Mouse (Mus musculus) gonadal fat pad, adult 2 months (tissue): ENCODE measurements around the gene Snap47. TPM values are rescaled to one million over a fixed set of nuclear protein-coding genes. Genes with fewer than 3 reads are reported as not detected.
"Not testable (repeated sequence)": the region's sequence is repeated elsewhere in the genome, so short reads cannot be mapped to it uniquely, and the experiment has no call there.

ENCODE experiments used
- DNase-seq: peaks from one replicate; pipeline ENCODE4 v3.0.0-alpha.2; 2012; ENCODE audit warnings: low read depth
- polyA plus RNA-seq: library from polyadenylated mRNA; depleted of rRNA; stranded (reverse); fragments of >200 nt; gene quantifications from 2 replicates; pipeline ENCODE4 v1.2.3, GENCODE M21; 2012; rRNA removed

The Snap47 gene
- polyA plus RNA-seq, 1 experiment: 67.1 TPM

GRCm38 (mm10) chr11:59367955-59368354, 83.0 kb downstream of the Snap47 start:
- DNase-seq: not testable (repeated sequence)

DNA sequence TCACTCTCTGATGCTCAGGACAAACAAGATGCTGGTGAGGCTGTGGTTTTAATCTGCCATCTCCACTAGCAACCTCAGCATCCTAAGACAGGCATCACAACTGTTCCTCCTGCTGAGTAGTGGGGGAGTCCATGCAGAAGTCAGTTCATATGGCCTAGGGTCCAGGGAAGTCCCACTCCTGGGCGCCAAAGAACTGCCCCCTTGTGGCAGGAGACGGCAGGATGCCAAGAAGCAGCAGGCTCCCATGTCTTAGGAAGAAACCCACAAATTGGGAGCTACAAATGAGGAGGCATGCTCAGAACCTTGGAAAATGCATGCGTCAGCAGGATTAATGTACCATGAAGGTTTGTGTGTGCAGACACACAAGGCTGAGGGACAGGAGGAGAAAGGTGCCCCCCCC, 84.4 kb downstream of the Snap47 start:
- DNase-seq: no peak

DNA sequence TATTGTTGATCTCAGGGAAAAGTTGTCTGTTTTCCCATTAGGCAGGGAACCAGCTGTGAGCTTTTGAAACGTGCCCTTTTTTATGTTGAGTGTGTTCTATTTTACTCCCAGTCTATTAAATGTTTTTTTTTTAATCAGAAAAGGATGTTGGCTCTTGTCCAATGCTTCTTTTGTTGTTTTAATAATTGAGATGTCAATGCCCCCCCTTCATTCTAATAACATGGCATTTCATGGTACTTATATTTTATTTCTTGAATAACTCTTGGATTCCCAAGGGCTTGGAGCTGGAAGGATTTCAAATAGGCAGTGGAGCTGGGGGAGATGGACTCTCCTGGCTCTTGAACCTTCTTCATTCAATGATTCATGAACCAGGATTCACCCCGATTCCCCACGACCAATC, 85.0 kb downstream of the Snap47 start:
- no peak for DNase-seq

- DNase-seq: no peak
Observed at GRCm38 (mm10) chr11:59364417-59364816, 86.6 kb downstream of the Snap47 start.

- no peak for DNase-seq
Observed at GRCm38 (mm10) chr11:59364007-59364406, 87.0 kb downstream of the Snap47 start.

DNA sequence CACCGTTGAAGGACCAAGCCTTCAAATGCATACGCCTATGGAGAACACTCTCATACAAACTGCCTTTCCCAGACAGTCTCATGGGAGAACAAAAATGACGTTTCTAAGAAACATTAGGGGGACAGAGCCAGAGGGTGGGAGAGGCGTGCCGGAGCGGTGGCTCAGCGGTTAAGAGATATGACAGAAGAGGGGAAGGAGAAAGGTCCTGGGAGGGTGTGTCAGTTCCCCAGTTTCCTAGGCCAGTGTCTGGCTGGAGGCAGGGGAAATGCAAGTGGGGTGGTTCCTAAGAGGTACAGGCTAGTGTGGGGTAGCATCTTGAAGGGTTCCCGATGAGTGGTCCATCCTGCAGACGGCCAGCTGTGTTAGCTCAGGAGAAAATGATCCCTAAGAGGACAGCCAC, 89.7 kb downstream of the Snap47 start:
- DNase-seq: no peak

Other genes with a start within 250 kb of the Snap47 start
- gene Mrpl55, start 248.7 kb downstream of the Snap47 start, polyA plus RNA-seq: 47.7 and 62.4 TPM in 2 replicates
- 29.8 and 33.8 TPM in 2 replicates for gene 2310033P09Rik, start 242.9 kb downstream of the Snap47 start, polyA plus RNA-seq
- gene Arf1, start 222.9 kb downstream of the Snap47 start, polyA plus RNA-seq: 639 and 653 TPM in 2 replicates
- gene Wnt3a, start 160.4 kb downstream of the Snap47 start, polyA plus RNA-seq: 0.14 and 0.20 TPM in 2 replicates
- gene Wnt9a, start 144.3 kb downstream of the Snap47 start, polyA plus RNA-seq: 6.5 and 7.5 TPM in 2 replicates
- gene Prss38, start 75.5 kb downstream of the Snap47 start, polyA plus RNA-seq: not detected in 2 replicates
- gene Jmjd4, start 1.1 kb downstream of the Snap47 start, polyA plus RNA-seq: 4.4 and 4.6 TPM in 2 replicates
- gene Zfp867, start 21.3 kb upstream of the Snap47 start, polyA plus RNA-seq: 0.96 and 0.99 TPM in 2 replicates
- 8.0 and 11.8 TPM in 2 replicates for gene Zkscan17, start 75.6 kb upstream of the Snap47 start, polyA plus RNA-seq
- gene Nlrp3, start 90.4 kb upstream of the Snap47 start, polyA plus RNA-seq: 0.50 and 0.57 TPM in 2 replicates
- gene Olfr222, start 125.0 kb upstream of the Snap47 start, polyA plus RNA-seq: not detected in 2 replicates
- gene Olfr223, start 142.1 kb upstream of the Snap47 start, polyA plus RNA-seq: not detected in 2 replicates
- gene Mprip, start 210.1 kb upstream of the Snap47 start, polyA plus RNA-seq: 127 and 130 TPM in 2 replicates